Mouse (Mus musculus) olfactory bulb, adult 2 months (tissue): ENCODE data around the gene Tmem246.

Experiments
- CTCF ChIP-seq: fragments of 200-500 bp; IDR thresholded peaks from 2 replicates; pipeline ENCODE4 v1.5.1; 2012; ENCODE audit warnings: low read depth, mild to moderate bottlenecking, low read length, moderate library complexity; ENCODE audit not compliant: insufficient read depth
- POLR2A ChIP-seq: fragments of 200-500 bp; IDR thresholded peaks from 2 replicates; pipeline ENCODE4 v1.6.1; 2012; ENCODE audit warnings: mild to moderate bottlenecking, low read depth, low read length, moderate library complexity; ENCODE audit not compliant: insufficient read depth

GRCm38 (mm10) chr4:49559915-49560772 is 37.5 kb downstream of the Tmem246 start:
- no peak for TF ChIP-seq CTCF
- TF ChIP-seq POLR2A = no peak
